Mouse (Mus musculus) urinary bladder, adult 2 months (tissue): ENCODE measurements around the gene G3bp2. TPM values are rescaled to one million over a fixed set of nuclear protein-coding genes. Genes with fewer than 3 reads are reported as not detected.

Experiments
- DNase-seq: peaks from one replicate; pipeline ENCODE4 v3.0.0; 2022; ENCODE audit warnings: low spot score
- polyA plus RNA-seq: library from polyadenylated mRNA; depleted of rRNA; stranded (reverse); fragments of >200 nt; gene quantifications from 2 replicates; pipeline ENCODE4 v1.2.3, GENCODE M21; 2012

Gene G3bp2
- polyA plus RNA-seq, 1 experiment, result 68.4 TPM

DNA sequence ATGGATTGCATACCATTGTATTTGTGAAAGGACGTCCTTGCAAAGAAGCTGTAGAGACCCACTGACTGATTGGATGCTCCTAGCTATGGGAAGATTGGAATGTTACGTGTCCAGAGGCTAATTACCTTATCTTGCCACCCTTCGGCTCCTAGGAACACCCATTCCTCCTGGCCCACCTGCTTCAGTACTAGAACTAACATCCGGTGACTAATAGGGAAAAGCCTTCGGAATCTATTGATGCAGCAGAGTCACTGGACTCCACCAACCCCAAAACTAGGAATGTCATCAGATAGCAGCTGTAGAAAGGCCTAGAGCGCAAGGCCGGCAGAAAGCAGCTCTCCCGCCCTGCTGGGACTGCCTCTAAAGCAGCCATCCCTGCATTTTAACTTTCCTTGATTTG is 18.1 kb upstream of the G3bp2 start:
- no peak for DNase-seq

DNA sequence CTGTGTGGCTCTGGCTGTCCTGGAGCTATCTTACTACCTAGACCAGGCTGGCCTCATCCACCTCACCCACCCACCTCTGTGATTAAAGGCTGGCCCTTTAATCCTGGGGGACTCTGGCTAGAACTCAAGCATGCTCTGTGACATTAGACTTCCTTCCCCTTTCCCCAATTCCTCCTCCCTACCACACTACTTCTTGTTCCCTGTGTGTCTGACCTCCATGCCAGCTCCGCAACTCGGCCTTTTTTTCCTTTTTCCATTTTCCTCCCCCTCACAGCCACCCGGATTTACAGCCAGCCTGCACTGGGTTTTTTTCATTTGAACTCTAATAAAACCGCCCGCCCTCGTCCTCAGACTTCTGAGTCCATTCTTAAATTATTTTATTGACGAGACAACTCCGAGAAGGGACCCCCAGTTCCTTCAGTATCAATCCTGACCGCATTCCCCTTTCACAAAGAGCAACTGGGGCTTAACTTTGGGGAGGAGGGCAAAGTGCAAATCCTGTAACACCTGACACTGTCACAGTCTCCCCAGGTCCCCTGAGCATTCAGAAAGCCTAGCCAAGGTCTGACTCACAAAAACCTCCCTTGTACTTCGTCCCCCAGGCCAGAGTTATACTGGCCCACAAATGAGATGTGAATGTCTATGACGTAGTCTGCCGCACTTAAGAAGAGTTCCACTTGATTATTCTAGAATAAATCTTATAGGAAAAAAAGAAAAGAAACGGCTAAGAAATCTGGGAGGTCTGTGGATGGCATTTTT is 15.0 kb upstream of the G3bp2 start:
- no peak for DNase-seq

GRCm38 (mm10) chr5:92097779-92098178 is 14.3 kb upstream of the G3bp2 start:
- no peak for DNase-seq

DNA sequence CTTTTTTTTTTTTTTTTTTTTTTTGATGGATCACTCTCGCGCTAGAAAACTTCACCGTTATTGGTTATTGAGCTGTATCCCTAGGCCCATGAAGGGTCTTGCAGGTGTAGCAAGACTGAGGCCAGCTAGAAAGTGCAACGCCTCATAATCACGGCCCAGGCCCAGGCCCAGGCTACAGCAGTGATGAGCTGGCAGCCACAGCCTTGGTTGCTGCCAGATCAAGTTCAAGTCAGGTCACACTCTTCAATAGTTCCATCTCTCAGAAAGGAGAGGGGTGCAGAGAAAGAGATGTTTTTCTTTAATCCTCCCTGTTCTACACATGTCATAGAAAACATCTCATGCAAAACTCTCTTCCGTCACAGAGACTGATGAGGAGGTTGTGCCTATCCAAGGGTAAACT is 13.3 kb upstream of the G3bp2 start:
- DNase-seq, result no peak

- no peak for DNase-seq
These were observed 10.5 kb upstream of the G3bp2 start for GRCm38 (mm10) chr5:92094062-92094415.

DNA sequence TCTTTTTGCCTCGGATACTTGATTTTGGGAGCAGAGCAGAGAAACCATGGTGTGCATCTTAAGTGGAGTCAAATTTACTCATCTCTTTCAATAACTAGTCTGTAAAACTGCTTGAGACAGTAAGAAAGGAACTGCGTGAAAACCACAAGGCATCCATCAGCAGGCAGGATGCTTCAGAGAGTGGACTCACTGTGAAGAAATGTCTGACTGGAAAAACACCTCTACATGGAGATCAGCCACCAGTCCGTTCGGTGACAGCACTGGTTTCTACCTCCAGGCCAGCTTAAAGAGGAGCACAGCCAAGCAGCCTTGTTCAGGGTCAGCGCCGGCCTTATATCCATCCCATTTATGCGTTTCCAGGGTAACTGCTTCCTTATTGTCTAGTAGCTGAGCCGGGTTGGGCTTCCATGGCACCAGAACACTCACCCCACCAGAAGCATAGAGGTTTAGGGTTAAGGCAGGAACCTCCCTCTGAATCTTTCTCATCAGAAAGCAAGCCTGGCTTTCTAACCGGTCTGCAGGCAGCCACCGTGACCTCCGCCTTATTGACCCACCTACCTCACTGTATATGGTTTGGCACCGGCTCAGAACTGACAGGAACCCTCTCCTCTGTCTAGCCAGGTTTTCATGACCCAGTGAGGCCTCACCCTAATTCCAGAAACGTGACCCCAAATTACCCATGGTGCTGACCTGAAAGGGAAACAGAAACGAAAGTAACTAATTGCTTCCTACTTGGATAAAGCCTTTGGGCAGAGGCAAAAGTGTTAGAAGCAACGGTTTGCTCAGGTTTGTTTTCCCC is 9.9 kb upstream of the G3bp2 start:
- DNase-seq, result no peak

- DNase-seq, result no peak
These were observed 4.0 kb upstream of the G3bp2 start for GRCm38 (mm10) chr5:92087469-92087868.

- DNase-seq, result no peak
These were observed 2.5 kb upstream of the G3bp2 start for GRCm38 (mm10) chr5:92085821-92086550.

DNA sequence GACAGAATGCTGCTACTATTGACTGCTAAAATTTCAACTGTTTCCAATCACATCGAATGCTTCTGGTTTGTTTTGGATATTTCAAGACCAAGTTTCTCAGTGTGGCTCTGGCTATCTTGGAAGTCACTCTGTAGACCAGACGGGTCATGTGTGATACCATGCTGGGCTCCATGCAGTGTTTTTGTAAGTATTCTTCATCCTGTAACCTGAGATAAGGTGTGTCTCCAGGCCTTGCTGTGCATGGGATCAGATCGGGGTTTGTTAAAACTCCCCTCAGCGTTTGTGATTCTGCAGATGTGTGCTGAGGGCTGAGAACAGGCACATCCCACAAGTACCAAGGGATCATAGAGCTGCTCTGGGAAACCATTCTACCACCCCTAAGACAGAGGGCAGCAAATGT is 1.7 kb upstream of the G3bp2 start:
- DNase-seq, result no peak

- peak; percentile 70 for DNase-seq
These were observed 608 bp downstream of the G3bp2 start for GRCm38 (mm10) chr5:92082821-92083401.

DNA sequence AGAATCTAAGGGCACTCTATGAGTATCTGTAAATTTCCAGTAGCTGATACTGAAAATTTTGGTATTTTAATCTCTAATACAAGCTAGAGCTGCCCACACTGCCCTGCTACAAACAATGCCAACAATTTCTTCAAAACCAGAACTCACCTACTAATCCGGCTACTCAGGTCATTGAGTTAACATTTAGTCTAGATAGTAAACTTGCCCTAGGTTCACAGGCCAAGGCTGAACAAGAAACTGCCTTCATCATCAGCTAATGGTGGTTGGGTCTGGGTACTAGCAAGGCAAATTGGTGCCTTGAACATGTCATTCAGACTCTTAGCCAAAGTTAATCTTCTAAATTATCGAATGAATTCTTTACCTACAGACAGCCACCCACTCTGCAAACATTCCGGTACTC is 2.2 kb downstream of the G3bp2 start:
- no peak for DNase-seq

- no peak for DNase-seq
These were observed 3.1 kb downstream of the G3bp2 start for GRCm38 (mm10) chr5:92080400-92080799.

GRCm38 (mm10) chr5:92079304-92079703 is 4.2 kb downstream of the G3bp2 start:
- no peak for DNase-seq

GRCm38 (mm10) chr5:92078751-92079150 is 4.8 kb downstream of the G3bp2 start:
- DNase-seq, result no peak

DNA sequence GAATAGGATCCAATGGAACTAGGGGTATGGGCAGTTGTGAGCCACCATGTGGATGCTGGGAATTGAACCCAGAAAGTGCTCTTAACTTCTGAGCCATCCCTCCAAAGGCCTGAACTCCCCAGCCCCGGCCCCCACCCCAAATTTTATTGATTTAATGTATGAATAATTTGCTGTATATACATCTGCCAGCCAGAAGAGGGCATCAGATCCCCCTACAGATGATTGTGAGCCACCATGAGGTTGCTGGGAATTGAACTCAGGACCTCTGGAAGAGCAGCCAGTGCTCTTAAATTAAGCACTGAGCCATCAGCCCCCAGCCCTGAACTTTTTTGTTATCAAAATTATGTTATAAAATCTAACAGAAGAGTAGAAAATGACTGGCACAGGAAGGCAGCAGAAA is 7.2 kb downstream of the G3bp2 start:
- DNase-seq, result no peak

DNA sequence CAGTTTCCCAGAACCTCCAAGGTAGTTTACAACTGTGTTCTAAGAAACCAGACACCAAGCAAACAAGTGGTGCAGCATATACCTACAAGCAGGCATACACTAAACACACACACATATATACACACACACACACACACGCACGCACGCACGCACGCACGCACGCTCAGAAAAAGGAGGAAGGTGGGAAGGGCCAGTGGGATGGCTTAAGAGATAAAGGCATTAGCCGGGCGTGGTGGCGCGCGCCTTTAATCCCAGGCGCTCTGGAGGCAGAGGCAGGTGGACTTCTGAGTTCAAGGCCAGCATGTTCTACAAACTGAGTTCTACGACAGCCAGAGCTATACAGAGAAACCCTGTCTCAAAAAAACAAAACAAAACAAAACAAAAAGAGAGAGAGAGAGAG is 9.5 kb downstream of the G3bp2 start:
- no peak for DNase-seq

DNA sequence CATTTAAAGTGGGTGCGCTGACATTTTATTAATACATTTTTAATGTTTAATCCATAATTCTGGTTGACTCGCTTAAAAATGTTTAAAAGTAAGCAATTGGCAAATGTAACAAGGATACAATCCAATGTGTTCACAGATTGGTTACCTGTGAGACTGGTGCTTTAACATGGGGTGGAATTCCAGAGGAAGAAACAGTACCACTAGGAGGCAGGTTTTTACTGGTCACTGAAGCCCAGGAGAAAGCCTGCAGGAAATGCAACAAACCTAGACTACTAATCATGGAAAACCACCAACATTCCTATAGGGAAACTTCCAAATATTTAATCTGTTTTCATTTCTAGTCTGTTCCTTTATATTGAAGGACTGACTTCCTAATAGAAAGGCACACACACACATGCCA is 20.3 kb downstream of the G3bp2 start:
- DNase-seq, result no peak

- no peak for DNase-seq
These were observed 30.7 kb downstream of the G3bp2 start for GRCm38 (mm10) chr5:92052866-92053265.

- no peak for DNase-seq
These were observed 33.1 kb downstream of the G3bp2 start for GRCm38 (mm10) chr5:92050419-92050818.

- no peak for DNase-seq
These were observed 39.7 kb downstream of the G3bp2 start, which contains the start of gene Cdkl2 for GRCm38 (mm10) chr5:92043783-92044182. Gene Cdkl2, minus strand, starts transcription at chr5:92043883.

DNA sequence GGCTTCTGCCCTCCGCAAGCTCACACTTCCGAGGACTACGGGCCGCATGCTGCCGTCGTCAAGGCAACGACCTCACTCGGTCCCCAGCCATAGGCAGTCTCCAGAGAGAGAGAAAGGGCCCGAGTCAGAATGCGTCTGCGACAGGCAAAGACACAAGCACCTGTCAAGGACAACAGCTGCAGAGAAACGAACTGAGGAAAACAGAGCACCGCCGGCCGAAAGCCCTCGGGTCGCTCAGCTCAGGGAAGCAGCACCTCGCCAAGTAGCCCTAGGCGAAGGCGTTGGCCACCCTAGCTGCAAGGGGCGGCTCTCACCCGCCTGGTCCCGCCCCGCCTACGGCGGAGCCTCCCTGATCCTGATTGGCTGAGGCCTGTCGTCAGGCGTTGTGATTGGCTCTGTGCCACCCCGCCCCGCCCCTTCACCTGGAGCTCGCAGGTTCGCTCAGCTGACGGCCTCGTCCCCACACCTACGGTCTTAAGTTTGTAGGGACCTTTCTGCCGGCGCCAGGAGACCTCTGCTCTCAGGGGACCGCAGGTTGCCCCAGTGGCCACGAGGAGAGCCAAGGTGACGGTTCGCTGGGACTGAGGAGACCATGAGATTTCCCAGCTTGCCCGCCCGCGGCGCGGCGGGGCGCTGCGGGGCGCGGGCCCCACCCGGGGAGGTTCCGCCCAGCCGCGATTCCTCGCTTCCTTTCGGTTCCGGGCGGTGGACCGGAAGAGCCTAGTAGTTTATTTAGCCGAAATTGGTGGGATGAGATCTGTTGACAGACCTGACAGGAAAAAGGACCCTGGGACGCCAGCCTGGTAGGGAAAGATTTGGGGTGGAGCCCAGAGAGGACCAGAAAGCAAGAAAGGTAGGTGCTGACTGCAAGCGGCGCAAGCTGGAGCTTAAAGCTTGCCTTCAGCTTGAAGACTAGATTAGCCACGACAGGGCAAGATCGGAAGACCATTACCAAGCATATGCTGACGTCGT is 40.9 kb downstream of the G3bp2 start:
- peak; percentile 94 for DNase-seq
